Mouse (Mus musculus): ENCODE measurements around the gene Adamts20.
A peak's percentile ranks its signal among the peaks of the same experiment; 100 is the strongest.
"Not testable (repeated sequence)": the region's sequence is repeated elsewhere in the genome, so short reads cannot be mapped to it uniquely, and the experiment has no call there.

The Adamts20 gene

GRCm38 (mm10) chr15:94444437-94445136 is 20.6 kb downstream of the Adamts20 start:
- DNase-seq (ENCODE audit: low spot score in 2 of 2): no peak

GRCm38 (mm10) chr15:94444043-94444436 is 21.2 kb downstream of the Adamts20 start:
- no peak for DNase-seq (ENCODE audit: low spot score in 2 of 2)

GRCm38 (mm10) chr15:94443025-94443424 is 22.2 kb downstream of the Adamts20 start:
- no peak for DNase-seq (ENCODE audit: low spot score in 2 of 2)

- no peak for DNase-seq (ENCODE audit: low spot score in 2 of 2)
These were observed 29.7 kb downstream of the Adamts20 start for GRCm38 (mm10) chr15:94435532-94435931.

- peak in 1 of 2 experiments; percentile 11 for DNase-seq (ENCODE audit: low spot score in 2 of 2)
These were observed 34.4 kb downstream of the Adamts20 start for GRCm38 (mm10) chr15:94430681-94431405.

- no peak for DNase-seq (ENCODE audit: low spot score in 2 of 2)
These were observed 36.5 kb downstream of the Adamts20 start for GRCm38 (mm10) chr15:94428726-94429125.

GRCm38 (mm10) chr15:94427482-94428214 is 37.6 kb downstream of the Adamts20 start:
- DNase-seq (ENCODE audit: low spot score in 2 of 2): no peak

- DNase-seq (ENCODE audit: low spot score in 2 of 2): no peak
These were observed 44.7 kb downstream of the Adamts20 start for GRCm38 (mm10) chr15:94420526-94420925.

GRCm38 (mm10) chr15:94419167-94419566 is 46.1 kb downstream of the Adamts20 start:
- no peak for DNase-seq (ENCODE audit: low spot score in 2 of 2)

- no peak for DNase-seq (ENCODE audit: low spot score in 2 of 2)
These were observed 46.8 kb downstream of the Adamts20 start for GRCm38 (mm10) chr15:94418427-94418826.

- DNase-seq (ENCODE audit: low spot score in 2 of 2): no peak
These were observed 47.7 kb downstream of the Adamts20 start for GRCm38 (mm10) chr15:94417216-94418155.

- DNase-seq (ENCODE audit: low spot score in 2 of 2): peak; percentile 72 to 86
These were observed 55.4 kb downstream of the Adamts20 start for GRCm38 (mm10) chr15:94409832-94410231.

- DNase-seq (ENCODE audit: low spot score in 2 of 2): no peak
These were observed 58.9 kb downstream of the Adamts20 start for GRCm38 (mm10) chr15:94406364-94406763.

GRCm38 (mm10) chr15:94404071-94404545 is 61.1 kb downstream of the Adamts20 start:
- DNase-seq (ENCODE audit: low spot score in 2 of 2): peak; percentile 90

GRCm38 (mm10) chr15:94403461-94404070 is 61.7 kb downstream of the Adamts20 start:
- DNase-seq (ENCODE audit: low spot score in 2 of 2): peak; percentile 17 to 28

GRCm38 (mm10) chr15:94403018-94403417 is 62.2 kb downstream of the Adamts20 start:
- DNase-seq (ENCODE audit: low spot score in 2 of 2): no peak

GRCm38 (mm10) chr15:94392737-94393136 is 72.5 kb downstream of the Adamts20 start:
- DNase-seq (ENCODE audit: low spot score in 2 of 2): no peak

- DNase-seq (ENCODE audit: low spot score in 2 of 2): not testable (repeated sequence)
These were observed 75.1 kb downstream of the Adamts20 start for GRCm38 (mm10) chr15:94390127-94390526.

- peak in 1 of 2 experiments; percentile 13 for DNase-seq (ENCODE audit: low spot score in 2 of 2)
These were observed 85.8 kb downstream of the Adamts20 start for GRCm38 (mm10) chr15:94379425-94379824.

GRCm38 (mm10) chr15:94372548-94372947 is 92.7 kb downstream of the Adamts20 start:
- peak in 1 of 2 experiments; percentile 19 for DNase-seq (ENCODE audit: low spot score in 2 of 2)

- DNase-seq (ENCODE audit: low spot score in 2 of 2): no peak
These were observed 116.2 kb downstream of the Adamts20 start for GRCm38 (mm10) chr15:94349052-94349451.
